Mouse (Mus musculus) megakaryocyte, adult 5-6 weeks (primary cell): Measurements from ENCODE around the gene Ddah1. TPM values are rescaled to one million over a fixed set of nuclear protein-coding genes. Genes with fewer than 3 reads are reported as not detected.
"Not testable (repeated sequence)": the region's sequence is repeated elsewhere in the genome, so short reads cannot be mapped to it uniquely, and the experiment has no call there.

Source experiments
- ATAC-seq: 2 replicates; pipeline ENCODE4 v1.8.0; 2016; ENCODE audit warnings: mild to moderate bottlenecking, inconsistent platforms; ENCODE audit not compliant: poor library complexity, severe bottlenecking
- total RNA-seq, 2 experiments: library from RNA; stranded (forward) in 1 of 2; stranded (reverse) in 1 of 2; fragments of 153-499, 151-499 nt in 1 of 2; fragments of 221-1000, 200-1000 nt in 1 of 2; gene quantifications; 2 replicates each; pipeline versions ENCODE4 v1.2.3 to v1.2.4; 2015 to 2017

Ddah1 gene
- total RNA-seq, 2 experiments from 2014 or later = not detected

DNA sequence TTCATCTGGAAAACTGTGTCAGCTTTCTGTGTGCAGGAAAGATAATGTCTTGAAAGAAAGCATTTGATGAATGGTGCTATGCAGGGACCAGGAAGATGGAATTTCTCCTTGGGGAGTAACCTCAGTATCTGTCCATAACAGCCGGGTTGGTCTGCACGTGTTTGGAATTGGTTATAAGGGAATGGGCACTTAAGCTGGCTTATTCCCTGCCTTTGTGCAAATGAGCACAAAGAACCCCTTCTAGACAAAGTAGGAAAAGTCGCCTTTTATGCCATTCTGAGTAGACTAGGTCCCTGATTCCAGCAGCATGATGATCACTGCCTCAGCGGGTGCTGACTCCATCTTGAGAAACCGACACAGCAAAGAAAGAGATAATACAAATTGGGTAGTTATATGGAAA lies 96.0 kb downstream of the Ddah1 start:
- no peak for ATAC-seq

- ATAC-seq = no peak
These were observed 96.8 kb downstream of the Ddah1 start for GRCm38 (mm10) chr3:145855299-145855698.

DNA sequence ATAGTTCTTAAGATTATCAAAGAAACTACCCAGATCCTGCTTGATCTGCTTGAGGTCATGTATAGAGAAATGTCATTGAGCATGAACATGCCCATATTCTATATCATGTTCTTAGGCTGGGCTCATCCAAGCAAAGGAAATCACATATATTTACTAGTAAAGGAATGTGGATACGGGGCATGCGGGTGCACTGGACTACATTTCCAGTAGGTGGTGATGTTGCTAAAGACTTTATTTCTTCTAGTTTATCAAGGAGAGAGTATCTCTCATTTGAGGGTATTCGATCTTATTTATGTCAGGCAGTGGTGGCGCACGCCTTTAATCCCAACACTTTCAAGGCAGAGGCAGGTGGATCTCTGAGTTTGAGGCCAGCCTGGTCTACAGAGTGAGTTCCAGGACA lies 99.9 kb downstream of the Ddah1 start:
- no peak for ATAC-seq

DNA sequence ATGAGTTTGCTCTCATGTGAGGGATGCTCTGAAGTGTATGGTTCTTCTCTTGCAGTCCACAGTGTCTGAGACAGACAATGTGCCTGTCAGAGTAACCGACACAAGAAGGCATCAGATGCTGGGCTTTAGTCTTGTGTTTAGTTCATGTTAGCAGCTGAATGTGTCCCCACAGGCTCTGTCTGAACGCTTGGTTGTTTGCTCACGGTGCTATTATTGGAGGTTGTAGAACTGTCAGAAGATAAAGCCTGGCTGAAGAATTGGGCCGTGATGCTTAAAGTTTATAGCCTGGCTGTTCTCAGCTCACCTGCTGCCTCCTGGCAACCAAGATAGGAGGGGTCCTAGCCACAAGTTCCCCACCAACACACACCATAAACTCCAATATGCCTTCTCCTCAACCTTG lies 104.0 kb downstream of the Ddah1 start:
- ATAC-seq = no peak

DNA sequence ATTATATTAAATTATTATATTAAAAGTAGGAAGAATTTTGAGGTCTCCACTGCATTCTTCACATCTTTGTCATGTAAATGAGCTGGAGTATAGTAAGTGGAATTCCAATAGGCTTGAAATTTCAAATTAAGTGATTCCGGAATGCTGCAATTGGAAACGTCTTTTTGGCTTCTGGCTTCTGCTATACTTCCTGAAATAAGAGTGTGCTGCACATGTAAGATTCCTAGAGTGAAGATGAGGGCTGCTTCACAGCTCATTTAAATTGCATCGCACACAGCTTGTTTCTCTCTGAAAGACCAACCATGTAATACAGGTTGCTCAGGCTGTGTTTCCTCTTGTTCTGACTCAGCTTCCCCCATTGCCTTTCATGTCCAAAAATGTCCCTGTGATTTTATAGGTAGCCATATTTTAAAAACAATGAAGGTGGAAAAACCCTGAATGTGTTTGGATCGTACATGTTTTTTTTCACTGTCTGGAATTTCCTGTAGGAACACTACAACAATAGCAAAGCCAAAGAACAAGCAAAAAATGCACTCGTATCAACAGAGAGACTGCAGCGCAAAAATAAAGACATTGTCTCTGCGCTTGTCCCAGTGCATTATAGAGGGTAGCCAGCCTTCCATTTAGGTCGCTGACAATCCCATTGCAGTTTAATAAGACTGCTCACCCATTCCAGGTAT lies 105.7 kb downstream of the Ddah1 start:
- no peak for ATAC-seq

GRCm38 (mm10) chr3:145864713-145865233 lies 106.3 kb downstream of the Ddah1 start:
- no peak for ATAC-seq

- ATAC-seq = no peak
These were observed 114.2 kb downstream of the Ddah1 start for GRCm38 (mm10) chr3:145872680-145873079.

GRCm38 (mm10) chr3:145873271-145873670 lies 114.8 kb downstream of the Ddah1 start:
- ATAC-seq = no peak

- ATAC-seq = no peak
These were observed 115.7 kb downstream of the Ddah1 start for GRCm38 (mm10) chr3:145874126-145874525.

GRCm38 (mm10) chr3:145876120-145876519 lies 117.6 kb downstream of the Ddah1 start:
- ATAC-seq = no peak

GRCm38 (mm10) chr3:145878867-145879266 lies 120.4 kb downstream of the Ddah1 start:
- ATAC-seq = not testable (repeated sequence)

- no peak for ATAC-seq
These were observed 121.9 kb downstream of the Ddah1 start for GRCm38 (mm10) chr3:145880335-145880734.

DNA sequence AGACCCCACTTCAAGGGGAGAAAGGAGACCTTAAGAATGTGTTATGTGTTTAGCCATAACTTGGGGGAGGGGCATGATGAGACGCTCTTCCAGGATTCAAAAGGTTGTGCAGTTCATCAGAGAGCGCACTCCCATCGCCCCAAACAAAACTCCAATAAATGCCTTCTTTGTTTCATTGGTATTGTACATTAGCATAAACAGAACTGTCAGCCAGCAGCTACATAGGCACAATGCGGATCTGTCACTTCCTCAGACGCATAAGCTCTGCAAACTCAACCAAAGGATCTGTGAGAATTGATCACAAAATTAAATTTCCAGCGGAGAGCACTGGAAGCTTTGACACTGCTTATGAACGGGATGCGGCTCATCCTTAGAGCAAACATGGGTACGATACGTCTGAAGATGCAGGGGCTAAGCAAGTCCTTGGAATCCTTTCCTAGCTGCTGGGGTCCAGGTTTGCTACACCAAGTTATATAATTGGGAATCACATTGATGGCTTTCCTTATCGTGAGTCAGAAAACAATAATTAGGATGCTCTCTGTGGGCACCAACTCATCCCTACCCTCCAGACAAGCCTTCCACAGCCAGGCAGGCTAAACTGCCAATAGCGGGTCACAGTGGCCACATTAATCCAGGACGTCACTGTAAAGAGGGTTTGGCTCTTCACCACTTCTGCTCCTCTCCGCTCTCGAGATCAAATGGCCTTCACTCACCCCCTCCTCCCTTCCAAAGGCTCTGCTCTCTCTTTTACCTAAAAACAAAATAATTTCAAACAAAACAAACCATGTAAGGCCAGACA lies 123.8 kb downstream of the Ddah1 start:
- ATAC-seq = no peak

DNA sequence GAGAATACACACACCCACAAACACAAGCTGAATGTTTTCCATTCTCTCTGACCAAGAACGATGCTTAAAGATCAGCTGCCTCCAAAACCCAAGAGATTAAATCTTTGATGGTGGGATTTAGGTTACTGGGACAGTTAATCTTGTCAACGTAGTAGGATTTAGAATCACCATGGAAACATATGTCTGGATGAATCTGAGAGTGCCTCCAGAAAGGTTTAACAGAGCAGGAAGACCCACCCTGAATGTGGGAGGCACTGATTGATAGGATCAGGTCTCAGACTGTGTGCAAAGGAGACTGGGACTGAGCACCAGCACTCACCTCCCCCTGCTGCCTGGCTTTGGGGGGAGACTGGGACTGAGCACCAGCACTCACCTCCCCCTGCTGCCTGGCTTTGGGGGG lies 124.8 kb downstream of the Ddah1 start:
- no peak for ATAC-seq

DNA sequence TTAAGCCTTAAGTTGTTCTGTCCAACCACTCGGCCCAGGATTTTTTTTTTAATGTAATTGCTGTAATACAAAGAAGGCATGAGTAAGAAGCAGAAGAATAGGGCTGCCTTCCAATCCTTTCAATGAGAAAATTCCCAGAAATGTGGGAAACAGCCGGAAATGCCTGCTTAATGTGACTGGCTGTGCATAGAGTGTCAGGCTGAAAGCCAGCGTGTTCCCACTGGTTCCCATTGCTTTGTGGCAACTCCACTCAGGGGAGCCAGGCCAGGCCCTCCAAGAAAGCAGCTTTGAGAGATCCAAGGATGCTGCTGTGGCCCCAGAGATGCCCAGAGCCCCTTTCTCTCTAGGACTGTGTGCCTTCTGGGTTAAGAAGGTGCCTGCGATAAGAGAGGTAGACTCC lies 126.9 kb downstream of the Ddah1 start:
- no peak for ATAC-seq

GRCm38 (mm10) chr3:145885851-145886464 lies 127.5 kb downstream of the Ddah1 start:
- ATAC-seq = no peak

DNA sequence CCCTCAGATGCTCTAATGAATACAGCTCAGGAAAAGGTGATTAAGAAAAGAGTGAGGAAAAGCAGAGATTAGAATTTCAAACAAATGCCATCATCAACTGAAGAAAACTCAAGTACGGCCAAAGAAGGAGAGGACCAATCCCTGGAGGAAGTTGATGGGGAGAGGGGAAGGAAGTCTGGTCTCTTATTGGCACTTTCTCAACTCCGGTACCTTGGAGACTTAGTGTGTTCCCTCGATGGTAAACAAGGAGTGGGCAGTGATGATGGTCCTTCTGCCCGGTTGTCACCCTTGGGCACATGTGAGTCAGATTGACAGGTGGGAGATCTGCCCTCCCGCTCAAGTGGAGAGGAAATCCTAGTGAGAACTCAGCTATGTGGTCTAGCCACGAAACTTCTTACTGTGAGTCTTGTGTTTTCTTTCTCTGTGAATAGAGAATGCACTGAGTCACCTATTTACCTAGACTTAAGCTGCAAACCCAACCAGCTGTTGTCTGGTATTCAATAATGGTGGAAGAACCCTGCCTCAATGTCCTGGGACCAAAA lies 129.0 kb downstream of the Ddah1 start:
- ATAC-seq = no peak

- no peak for ATAC-seq
These were observed 132.1 kb downstream of the Ddah1 start for GRCm38 (mm10) chr3:145890346-145891132.

GRCm38 (mm10) chr3:145892451-145892850 lies 134.0 kb downstream of the Ddah1 start:
- ATAC-seq = no peak

DNA sequence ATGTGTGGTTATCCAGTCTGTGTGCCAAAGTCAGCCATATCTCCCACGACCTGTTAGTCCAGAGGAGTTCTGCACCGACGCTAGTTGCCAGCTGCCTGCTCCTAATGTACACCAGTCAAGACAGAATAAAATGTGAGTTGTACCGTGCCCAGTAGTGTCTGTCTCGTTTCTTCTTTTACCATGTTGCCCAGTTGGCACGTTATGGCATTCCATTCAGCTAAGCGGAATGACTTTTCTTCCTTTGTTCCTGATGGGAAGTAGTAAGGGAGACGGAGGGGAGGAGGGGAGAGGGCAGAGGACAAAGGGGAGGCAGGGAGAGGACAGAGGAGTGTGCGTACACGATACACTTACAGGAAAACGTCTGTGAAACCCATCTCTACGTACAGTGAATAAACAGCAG lies 135.7 kb downstream of the Ddah1 start:
- ATAC-seq = no peak

- ATAC-seq = no peak
These were observed 139.3 kb downstream of the Ddah1 start for GRCm38 (mm10) chr3:145897749-145898148.
